Mouse (Mus musculus): Measurements from ENCODE around the gene Ralgps1. TPM values are rescaled to one million over a fixed set of nuclear protein-coding genes. Genes with fewer than 3 reads are reported as not detected.

Ralgps1 gene
- polyA plus RNA-seq, 1 experiment, result 9.5 TPM

DNA sequence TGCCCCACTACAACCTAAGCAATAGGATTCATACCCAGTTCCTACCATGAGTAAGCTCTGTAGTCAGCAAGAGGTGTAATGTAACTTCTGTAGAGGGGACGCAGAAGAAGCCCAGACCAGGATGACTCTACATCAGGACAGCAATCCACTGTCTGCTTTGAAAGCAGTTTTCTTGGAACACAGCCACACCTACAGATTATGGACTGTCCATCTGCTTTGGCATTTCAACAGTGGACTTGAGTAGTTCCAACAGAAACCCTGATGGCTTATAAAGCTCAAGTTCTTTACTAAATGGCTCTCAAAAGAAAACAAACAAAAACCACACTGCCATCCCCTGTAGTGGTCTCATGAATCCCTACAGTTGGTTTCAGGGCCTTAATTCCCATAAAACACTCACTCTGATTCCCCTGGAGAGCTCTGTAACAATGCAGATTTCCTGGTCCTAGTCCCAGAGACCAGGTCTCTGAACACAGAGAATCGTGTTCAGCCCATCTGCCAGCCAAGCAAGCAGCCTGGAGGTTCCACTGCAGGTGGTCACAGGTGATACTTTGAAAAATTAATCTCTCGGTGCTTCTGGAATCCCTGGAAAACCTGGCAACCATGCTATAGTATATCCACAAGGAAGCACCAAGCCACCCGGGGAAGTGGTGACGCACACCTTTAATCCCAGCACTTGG is 281.8 kb downstream of the Ralgps1 start:
- TF ChIP-seq POLR2A (IDR thresholded peaks at IDR 0.05; ENCODE audit: low read depth, low read length), result no peak
- TF ChIP-seq CTCF (IDR thresholded peaks at IDR 0.05; ENCODE audit: extremely low read depth, insufficient read length, insufficient replicate concordance, low read depth, low read length), result no peak
- Histone ChIP-seq H3K4me1 (ENCODE audit: control insufficient read depth, insufficient read depth, insufficient read length, low read length) (no peaks in the 10 kb centered on the region), H3K36me3 (ENCODE audit: control insufficient read depth, insufficient read depth, low read length) (no peaks in the 10 kb centered on the region), H3K4me3 (ENCODE audit: low read depth, low read length) (no peak overlapping the region), H3K27me3 (ENCODE audit: control insufficient read depth, insufficient read depth, low read length) (no peaks in the 10 kb centered on the region), H3K27ac (ENCODE audit: insufficient read depth, low read depth, low read length) (no peak overlapping the region)
- WGBS, result 79% methylated on average over 5 of the region's 5 CpGs

DNA sequence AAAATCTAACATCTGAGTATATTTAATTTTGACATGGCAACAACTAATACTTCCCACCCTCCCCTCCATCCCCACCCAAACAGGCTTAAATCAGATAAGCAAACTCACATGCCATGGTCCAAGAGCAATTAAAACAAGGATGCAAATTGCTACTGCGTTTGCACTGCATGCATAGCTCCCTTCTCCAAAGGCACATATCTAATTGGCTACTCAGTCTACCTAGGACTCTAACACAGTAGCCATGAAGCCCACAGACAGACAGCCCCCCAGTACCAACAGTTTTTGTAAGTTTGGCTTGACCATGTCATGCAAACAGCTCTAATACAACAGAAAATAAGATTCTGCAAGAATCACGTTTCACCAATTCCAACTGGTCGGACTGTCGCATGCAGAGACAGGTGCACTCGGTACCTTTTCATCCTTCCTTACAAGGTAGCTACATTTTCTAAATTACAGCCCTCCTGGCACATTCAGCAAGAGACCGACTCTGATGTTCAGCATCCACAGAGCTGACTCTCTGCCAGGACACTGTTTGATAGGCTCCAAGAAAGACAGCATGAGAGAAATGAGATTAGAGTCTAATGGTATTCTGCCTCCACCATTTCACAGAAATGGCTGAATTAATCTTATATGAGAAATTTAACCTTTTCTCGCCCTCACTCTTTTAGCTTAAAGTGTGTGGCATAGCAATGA is 284.5 kb downstream of the Ralgps1 start:
- Histone ChIP-seq H3K4me3 (ENCODE audit: low read depth, low read length) (no peak overlapping the region), H3K27me3 (ENCODE audit: control insufficient read depth, insufficient read depth, low read length) (no peaks in the 10 kb centered on the region), H3K4me1 (ENCODE audit: control insufficient read depth, insufficient read depth, insufficient read length, low read length) (no peaks in the 10 kb centered on the region), H3K36me3 (ENCODE audit: control insufficient read depth, insufficient read depth, low read length) (no peaks in the 10 kb centered on the region), H3K27ac (ENCODE audit: insufficient read depth, low read depth, low read length) (no peak overlapping the region)
- 73% methylated on average over 7 of the region's 7 CpGs for WGBS
- TF ChIP-seq CTCF (IDR thresholded peaks at IDR 0.05; ENCODE audit: extremely low read depth, insufficient read length, insufficient replicate concordance, low read depth, low read length), result no peak
- no peak for TF ChIP-seq POLR2A (IDR thresholded peaks at IDR 0.05; ENCODE audit: low read depth, low read length)

DNA sequence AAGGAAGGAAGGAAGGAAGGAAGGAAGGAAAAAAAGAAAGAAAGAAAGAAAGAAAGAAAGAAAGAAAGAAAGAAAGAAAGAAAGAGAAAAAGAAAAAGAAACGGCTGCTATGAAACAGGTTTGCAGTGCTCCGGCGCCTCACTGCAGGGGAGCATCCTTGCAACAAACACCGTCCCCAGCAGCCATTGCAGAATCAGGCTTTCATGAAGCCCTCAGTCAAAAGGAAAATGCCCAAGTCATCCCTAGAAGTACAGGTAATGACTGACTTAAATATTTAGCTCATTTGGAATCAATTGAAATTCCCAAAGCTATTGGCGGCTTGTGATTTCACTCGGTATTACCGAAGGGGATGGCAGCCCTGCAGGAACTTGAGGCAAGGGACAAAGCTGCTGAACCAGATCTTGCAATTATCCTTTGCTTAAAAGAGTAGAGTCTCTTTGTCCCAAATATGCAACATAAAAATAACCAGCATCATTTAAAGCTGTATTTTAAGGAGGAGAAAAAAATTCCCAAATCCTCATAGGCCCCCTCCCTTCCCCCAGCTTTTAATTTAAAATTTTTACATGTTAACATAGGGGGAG is 285.2 kb downstream of the Ralgps1 start:
- TF ChIP-seq POLR2A (IDR thresholded peaks at IDR 0.05; ENCODE audit: low read depth, low read length), result no peak
- no peak for TF ChIP-seq CTCF (IDR thresholded peaks at IDR 0.05; ENCODE audit: extremely low read depth, insufficient read length, insufficient replicate concordance, low read depth, low read length)
- no peak overlapping the region for H3K27ac ChIP-seq (ENCODE audit: insufficient read depth, low read depth, low read length)
- H3K4me1 ChIP-seq (ENCODE audit: control insufficient read depth, insufficient read depth, insufficient read length, low read length), result no peaks in the 10 kb centered on the region
- H3K27me3 ChIP-seq (ENCODE audit: control insufficient read depth, insufficient read depth, low read length), result no peaks in the 10 kb centered on the region
- H3K36me3 ChIP-seq (ENCODE audit: control insufficient read depth, insufficient read depth, low read length), result no peaks in the 10 kb centered on the region
- H3K4me3 ChIP-seq (ENCODE audit: low read depth, low read length), result no peak overlapping the region
- 73% methylated on average over 7 of the region's 7 CpGs for WGBS

DNA sequence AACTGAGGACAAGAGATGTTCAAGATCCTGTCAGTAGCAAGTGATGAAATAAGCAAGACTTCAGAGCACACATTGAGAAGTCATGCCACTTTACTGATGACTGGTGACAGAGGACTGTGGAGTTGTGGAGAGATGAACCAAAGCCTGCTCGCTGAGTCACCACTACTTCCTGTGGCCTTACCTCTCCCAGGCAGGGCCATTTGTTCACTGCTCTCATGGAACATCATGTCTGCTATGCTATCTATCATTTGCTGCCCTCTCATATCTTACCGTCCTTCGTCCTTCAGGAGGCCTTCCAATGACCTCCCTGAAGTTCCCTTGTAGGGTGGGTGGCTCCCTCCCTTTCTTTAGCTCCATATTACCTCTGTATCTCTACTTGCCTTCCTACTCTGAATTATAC is 287.1 kb downstream of the Ralgps1 start:
- TF ChIP-seq POLR2A (IDR thresholded peaks at IDR 0.05; ENCODE audit: low read depth, low read length) (no peak), CTCF (IDR thresholded peaks at IDR 0.05; ENCODE audit: extremely low read depth, insufficient read length, insufficient replicate concordance, low read depth, low read length) (no peak)
- H3K36me3 ChIP-seq (ENCODE audit: control insufficient read depth, insufficient read depth, low read length), result no peaks in the 10 kb centered on the region
- no peak overlapping the region for H3K27ac ChIP-seq (ENCODE audit: insufficient read depth, low read depth, low read length)
- WGBS, result 81% methylated on average over 3 of the region's 3 CpGs
- H3K4me3 ChIP-seq (ENCODE audit: low read depth, low read length), result no peak overlapping the region
- H3K27me3 ChIP-seq (ENCODE audit: control insufficient read depth, insufficient read depth, low read length), result no peaks in the 10 kb centered on the region
- no peaks in the 10 kb centered on the region for H3K4me1 ChIP-seq (ENCODE audit: control insufficient read depth, insufficient read depth, insufficient read length, low read length)

Other genes with a start within 250 kb of the Ralgps1 start
- gene Garnl3, start 239.8 kb downstream of the Ralgps1 start, polyA plus RNA-seq (2012; rRNA removed), result 1.3 and 2.0 TPM in 2 replicates
- 18.9 and 20.7 TPM in 2 replicates for gene Angptl2, start 155.4 kb downstream of the Ralgps1 start, polyA plus RNA-seq (2012; rRNA removed)
- gene Zbtb34, start 59.8 kb upstream of the Ralgps1 start, polyA plus RNA-seq (2012; rRNA removed), result 3.6 and 4.2 TPM in 2 replicates
- gene Zbtb43, start 97.1 kb upstream of the Ralgps1 start, polyA plus RNA-seq (2012; rRNA removed), result 4.2 and 7.7 TPM in 2 replicates